Mouse (Mus musculus): ENCODE data around the gene Ms4a18.
A peak's percentile ranks its signal among the peaks of the same experiment; 100 is the strongest.
"Not testable (repeated sequence)": the region's sequence is repeated elsewhere in the genome, so short reads cannot be mapped to it uniquely, and the experiment has no call there.

Ms4a18 gene

DNA sequence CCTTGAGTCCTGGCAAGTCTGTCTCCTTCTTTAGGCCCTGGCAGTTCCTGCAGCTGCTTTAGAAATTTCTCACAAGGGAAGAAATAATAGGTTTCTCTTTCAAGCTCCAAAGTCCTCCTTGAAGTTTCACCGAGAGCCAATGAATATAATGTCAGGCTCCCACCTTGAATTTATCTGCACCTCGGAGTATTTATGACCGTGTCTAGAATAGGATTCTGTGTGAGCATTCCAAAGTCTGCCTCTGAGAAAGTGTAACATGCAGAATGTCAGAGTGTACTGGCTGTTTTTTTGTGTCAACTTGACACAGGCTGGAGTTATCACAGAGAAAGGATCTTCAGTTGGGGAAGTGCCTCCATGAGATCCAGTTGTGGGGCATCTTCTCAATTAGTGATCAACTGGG is at the start of gene Ms4a18:
TSS of gene Ms4a18 (minus strand) at position 141 of the 400 bp plus-strand sequence.
- DNase-seq (ENCODE audit: low read depth, low spot score) = no peak

DNA sequence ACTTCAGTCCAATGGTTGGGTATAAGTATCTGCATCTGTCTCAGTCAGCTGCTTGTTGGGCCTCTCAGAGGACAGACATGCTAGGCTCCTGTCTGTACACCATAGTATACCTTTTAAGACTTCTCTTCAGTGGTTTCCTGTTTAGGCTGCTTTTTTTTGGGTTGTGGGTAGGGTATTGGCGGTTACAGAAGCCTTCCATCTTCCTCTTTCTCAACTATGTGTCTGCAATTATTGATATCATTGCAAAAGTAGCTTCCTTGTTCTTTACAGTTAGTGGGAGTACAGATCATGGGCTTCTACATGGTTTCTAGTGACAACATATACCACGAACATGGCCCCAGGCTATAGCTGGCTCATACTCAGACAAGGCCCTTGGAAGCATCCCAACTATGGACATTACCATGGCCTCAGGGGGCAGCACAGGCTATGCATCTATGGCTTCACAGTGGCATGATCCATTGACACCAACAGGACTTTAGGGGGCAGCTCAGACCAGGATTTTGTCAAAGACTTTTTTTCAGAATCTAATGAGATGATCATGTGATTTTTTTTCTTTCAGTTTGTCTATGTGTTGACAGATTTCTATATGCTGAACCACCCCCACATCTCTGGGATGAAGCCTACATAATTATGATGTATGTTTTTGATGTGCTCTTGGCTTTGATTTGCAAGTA is 47.5 kb upstream of the Ms4a18 start:
- DNase-seq (ENCODE audit: low read depth, low spot score) = no peak

DNA sequence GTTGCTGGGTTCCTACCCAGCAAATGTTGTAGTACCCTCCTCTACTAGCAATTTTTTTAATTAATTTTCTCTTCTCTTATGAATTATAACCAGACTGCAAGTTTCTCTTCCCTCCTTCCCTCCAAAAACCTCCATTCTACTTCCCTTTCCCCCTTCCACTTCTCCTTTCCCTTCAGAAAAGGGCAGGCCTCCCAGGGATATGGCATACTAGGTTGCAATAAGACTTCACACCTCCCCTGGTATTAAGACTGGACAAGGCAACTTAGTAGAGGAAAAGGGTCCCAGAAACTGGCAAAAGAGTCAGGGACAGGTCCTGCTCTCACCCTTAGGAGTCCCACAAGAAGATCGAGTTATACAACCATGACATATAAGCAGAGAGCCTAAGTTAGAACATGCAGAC is 43.1 kb upstream of the Ms4a18 start:
- DNase-seq (ENCODE audit: low read depth, low spot score) = no peak

DNA sequence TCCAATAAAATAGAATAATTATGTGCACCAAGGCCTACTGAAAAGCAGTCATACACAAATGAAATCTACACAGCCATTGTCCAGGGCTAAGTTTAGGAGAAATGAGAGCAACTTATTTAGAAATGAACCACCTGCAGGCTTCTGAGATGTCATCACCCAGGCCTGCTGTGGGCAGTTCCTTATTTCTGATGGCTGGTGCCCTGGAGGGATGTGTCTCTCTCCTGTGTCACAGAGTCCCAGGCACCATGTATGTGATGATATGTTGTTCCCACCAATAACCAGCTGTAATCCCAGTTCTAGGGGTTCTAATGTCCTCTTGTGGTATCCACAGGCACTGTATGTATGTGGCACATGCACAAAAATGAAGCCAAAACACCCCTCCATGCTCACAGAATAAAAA is 42.1 kb upstream of the Ms4a18 start:
- no peak for DNase-seq (ENCODE audit: low read depth, low spot score)

DNA sequence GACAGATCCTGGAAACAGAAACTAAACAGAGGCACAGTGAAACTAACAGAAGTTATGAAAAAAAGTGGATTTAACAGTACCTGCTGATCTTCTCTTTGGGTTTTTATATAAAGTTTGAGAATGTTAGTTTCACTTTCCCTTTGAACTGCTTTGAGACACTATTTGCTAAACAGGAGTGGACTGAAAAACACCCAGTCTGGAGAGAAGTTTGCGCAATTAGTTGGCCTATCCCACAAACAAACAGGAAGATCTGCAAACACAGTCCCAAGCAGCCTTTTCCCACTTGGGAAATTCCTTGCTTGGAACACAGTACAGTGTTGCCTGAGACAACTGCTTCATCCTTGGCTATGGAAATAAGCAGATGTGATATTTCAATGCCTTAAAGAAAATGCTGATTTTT is 37.9 kb upstream of the Ms4a18 start:
- not testable (repeated sequence) for DNase-seq (ENCODE audit: low read depth, low spot score)

DNA sequence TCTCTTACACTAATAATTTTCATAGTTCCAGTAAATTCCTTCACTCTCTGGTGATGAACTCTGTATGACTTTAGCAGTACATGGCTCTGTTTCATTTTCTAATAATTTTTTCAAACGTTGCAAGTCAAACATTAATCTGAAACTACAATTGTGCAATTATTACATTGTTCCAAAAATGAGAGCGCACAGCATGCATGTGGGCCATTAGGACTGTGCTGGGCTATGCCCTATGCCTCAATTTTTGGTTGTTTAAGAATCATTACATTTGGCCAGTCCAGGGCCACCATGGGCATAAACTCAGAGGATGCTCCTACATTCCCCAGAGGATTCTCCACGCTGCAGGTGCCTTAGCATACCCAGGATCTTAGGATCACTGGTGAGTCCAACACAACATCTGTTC is 35.4 kb upstream of the Ms4a18 start:
- no peak for DNase-seq (ENCODE audit: low read depth, low spot score)

DNA sequence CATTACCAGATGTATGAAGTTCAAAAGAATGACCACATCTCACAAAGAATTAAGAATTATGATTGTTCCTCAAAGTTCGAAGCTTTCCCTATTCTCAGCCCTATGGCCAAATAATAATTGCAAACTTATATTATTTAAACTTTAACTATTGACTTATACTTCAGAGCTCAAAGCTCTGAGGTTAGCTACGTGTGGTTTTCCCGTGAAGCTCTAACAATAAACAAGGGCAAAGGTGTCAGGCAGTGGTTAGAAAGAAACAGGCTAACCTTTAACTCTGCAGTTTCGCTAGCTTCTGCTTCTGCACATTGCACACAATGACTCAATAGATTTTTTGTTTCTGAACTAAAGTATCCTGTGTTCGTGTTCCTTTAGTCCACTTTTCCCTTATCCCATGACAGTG is 35.0 kb upstream of the Ms4a18 start:
- no peak for DNase-seq (ENCODE audit: low read depth, low spot score)

DNA sequence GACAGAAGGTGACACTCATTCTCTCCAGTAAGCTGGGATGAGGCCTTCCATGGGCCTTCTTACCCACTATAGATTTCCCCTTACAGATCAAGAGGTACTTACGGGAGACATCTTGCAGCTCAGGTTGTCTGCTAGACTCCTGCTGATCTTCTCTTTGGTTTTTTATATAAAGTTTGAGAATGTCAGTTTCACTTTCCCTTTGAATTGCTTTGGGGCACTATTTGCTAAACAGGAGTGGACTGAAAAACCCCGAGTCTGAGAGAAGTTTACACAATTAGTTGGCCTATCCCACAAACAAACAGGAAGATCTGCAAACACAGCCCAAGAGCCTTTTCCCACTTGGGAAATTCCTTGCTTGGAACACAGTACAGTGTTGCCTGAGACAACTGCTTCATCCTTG is 32.5 kb upstream of the Ms4a18 start:
- no peak for DNase-seq (ENCODE audit: low read depth, low spot score)

DNA sequence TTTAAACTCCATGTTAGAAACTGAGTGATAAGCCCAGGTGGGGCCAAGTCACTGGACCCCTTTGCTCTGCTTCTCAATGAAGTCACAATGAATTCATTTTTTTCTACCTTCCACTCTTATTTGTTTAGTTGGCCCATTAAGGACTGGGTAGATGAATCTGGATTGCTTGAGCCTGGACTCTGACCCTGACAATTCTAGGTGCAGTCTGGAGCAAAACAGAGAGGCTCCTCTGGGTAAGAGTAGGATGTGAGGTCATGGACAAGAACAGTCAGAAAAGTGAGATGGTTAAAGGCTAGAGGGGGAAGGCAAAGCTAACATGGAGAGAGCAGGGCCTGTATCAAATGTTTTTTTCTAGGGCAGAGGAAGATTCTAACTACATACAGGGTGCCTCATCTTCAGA is 31.6 kb upstream of the Ms4a18 start:
- no peak for DNase-seq (ENCODE audit: low read depth, low spot score)

DNA sequence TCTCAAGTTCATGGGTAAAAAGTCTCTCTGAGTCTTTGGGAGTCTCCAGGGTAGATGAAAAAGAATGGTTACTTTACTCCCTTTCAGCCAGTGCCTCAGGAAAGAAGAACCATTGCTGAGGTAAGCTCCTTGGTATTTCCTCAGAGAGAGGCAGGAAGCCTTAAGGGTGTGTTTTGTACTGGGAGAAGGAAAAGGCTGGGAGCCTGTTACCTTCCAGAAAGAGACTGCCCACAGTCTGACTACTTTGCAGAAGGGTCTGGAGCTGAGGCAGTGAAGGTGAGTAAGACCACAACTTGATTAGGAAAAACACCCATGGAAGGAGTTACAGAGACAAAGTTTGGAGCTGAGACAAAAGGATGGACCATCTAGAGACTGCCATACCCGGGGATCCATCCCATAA is 30.7 kb upstream of the Ms4a18 start:
- no peak for DNase-seq (ENCODE audit: low read depth, low spot score)

DNA sequence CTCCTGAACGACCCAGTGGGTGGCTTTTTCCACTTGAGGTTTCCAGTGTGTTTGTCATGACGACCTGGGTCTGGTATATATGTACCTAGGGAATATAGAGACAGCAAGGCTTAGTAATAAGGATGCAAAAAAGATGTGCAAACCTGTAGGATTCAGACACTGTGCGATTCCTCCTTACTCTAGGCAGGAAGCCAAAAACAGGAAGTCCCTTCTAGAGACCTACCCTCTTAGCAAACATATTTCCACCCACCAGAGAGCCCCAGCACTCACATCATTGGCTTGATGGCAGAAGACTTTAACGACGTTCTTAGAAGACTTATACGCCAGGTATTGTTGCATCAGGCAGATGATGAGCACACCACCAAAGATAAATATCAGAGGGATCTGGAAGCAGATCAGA is 30.2 kb upstream of the Ms4a18 start:
- no peak for DNase-seq (ENCODE audit: low read depth, low spot score)

DNA sequence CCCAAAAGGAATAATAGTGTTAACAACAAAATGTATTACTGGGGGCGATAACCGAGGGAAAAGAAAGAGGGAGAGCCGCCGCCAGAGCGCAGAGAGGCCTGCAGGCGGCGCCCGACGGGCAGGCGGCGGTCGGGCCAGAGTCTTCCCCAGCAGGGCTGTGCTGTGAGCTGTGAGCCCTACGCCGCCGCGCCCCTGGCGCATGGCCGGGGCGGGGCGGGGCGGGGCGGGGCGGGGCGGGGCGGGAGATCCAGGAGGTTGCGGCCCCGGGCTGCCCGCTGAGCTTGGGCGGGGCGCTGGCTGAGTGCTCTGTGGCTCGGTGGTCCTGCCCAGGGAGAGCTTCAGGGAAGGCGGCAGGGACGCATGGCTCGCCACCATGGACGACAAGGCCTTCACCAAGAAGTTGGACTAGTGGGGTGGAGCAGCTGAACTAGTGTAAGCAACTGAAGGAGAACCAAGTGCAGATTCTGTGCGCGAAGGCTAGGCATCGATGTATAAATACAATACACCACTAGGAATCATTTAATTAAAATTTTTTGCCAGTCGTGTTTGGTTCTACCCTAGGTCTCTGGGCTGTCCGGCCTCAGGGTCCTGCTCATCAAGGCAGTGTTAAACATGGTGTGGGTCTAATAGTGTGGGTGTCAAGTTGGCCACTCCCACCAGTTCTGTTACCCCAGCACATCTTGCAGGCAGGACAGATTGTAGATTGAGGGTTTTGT is 27.3 kb upstream of the Ms4a18 start:
- peak; percentile 84 for DNase-seq (ENCODE audit: low read depth, low spot score)

DNA sequence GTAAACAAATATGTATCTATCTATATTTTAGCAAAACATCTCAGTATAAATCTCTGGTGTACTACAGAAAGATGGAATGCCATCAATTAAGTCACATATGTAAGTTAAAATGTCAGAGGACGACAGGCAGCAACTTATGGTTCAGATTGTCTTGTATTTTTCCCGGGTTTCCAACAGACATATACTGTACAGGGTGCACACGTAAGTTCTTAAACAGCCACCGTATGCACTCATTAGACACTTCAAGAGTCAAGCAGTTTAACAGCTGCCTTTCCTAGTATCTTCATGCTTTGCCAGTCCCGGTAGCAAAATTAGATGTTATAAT is 26.8 kb upstream of the Ms4a18 start:
- DNase-seq (ENCODE audit: low read depth, low spot score) = no peak

DNA sequence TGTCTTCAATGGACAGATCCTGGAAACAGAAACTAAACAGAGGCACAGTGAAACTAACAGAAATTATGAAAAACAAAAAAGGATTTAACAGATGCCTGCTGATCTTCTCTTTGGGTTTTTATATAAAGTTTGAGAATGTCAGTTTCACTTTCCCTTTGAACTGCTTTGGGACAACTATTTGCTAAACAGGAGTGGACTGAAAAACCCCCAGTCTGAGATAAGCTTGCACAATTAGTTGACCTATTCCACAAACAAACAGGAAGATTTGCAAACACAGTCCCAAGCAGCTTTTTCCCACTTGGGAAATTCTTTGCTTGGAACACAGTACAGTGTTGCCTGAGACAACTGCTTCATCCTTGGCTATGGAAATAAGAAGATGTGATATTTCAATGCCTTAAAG is 19.7 kb upstream of the Ms4a18 start:
- DNase-seq (ENCODE audit: low read depth, low spot score) = no peak

DNA sequence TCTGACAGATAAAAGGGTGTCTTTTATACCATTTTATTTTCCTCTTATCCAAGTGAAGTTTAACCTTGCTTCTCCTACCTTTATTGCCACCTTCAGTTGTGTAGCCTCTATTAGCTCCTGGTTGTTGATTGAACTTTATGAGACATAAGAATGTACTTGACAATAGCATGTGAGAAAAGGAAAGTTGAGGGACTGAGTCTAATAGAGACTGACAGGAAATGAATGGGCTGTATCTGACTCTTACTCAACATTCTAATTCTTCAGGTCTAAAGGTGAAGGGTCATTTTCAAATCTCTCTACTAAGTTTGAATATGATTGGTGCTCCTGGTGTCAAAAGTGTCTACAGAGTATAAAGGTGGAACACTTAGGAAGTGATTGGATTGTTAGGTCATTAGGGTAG is 4.6 kb upstream of the Ms4a18 start:
- no peak for DNase-seq (ENCODE audit: low read depth, low spot score)

DNA sequence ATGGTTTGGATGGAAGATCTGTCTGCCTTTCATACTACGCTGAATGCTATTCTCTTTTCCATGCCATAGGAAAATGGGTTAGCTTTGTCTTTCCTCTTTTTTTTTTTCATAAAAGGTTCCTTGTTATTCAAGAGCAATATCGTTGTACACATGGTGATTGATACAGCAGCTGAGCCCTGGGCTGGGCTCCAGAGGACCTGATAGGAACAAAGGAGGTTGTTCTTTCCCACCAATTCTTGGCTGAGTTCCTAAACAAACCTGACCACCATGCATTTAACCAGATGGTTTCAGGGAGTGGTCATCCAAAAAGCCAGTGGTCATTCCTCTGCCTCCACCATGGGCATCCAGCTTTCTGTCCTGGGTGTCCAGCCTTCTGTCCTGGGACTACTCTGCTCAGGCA is 580 bp downstream of the Ms4a18 start:
- DNase-seq (ENCODE audit: low read depth, low spot score) = no peak

DNA sequence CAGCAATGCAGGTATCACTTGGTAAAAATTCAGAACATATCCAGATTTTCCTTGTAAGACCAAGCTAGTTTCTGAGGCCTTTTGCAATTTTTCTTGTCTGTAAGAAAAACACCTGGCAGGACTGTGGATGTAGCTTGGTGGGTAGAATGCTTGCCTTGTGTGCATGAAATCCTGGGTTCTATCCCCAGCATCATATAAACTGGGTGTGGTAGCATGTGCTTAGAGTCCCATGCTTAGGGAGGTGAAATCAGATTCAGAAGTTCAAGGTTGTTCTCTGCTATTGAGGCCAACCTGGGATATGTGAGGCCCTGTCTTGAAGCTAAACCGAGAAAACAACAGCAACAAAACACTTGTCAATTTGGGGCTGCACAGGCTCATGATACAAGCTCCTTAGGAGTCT is 1.8 kb downstream of the Ms4a18 start:
- no peak for DNase-seq (ENCODE audit: low read depth, low spot score)

DNA sequence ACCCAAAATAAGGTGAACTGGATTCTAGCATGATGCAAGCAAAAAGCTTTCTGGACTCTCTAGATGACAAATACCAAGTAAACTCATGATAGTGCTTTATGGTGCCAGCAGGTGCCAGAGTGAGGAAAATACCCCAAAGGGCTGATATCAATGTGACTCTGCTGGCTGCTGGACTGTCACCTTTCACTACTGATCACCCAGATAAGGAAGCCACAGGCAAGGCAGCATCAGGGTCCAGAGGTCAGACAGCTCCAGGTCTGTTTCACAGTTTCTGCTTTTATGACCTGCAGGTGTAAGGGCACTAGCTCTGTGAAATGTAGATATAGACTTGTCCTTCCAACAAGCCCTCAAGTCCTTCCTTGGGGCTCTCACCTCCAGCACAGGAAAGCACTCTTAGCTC is 2.4 kb downstream of the Ms4a18 start:
- no peak for DNase-seq (ENCODE audit: low read depth, low spot score)

DNA sequence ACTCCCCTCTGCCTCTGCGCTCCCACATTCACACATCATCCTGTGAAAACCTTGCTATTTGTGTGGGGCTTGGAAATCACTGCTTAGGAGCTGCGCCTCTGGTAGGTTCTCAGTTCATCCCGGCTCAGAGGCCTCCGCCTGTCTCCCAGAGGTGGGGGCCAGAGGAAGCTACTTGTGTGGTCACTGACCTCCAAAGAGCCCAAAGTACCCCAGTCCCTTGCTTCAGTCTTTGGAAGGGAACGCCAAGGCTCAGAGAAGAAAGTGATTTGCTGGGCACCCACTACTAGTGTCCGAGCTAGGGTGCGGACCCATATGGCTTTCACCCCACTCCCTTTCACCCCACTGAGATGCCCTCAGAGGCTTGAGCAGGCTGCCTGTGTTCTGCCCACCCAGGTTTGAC is 24.7 kb downstream of the Ms4a18 start, which contains the start of gene Ms4a15:
TSS of gene Ms4a15 (minus strand) at position 101 of the 400 bp plus-strand sequence.
- DNase-seq (ENCODE audit: low read depth, low spot score) = no peak

DNA sequence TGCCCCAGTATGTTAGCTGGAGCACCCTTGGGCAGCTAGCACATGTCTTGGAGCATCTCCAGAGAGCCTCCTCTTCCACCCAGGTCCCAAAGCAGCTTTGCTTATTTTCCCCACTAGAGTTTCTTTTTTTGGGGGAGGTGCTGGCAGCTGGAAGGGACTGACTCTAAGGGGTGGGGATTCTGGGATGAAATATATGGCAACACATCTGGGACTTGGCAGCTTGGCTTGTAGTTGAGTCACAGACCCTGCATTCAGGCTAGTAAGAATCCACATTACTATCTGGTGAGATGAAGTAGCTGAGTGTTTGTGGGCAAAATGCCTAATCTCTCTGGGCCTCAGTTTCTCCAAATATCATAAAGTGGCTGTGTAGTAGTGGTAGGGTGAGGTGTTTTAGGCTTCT is 25.9 kb downstream of the Ms4a18 start:
- DNase-seq (ENCODE audit: low read depth, low spot score) = no peak

DNA sequence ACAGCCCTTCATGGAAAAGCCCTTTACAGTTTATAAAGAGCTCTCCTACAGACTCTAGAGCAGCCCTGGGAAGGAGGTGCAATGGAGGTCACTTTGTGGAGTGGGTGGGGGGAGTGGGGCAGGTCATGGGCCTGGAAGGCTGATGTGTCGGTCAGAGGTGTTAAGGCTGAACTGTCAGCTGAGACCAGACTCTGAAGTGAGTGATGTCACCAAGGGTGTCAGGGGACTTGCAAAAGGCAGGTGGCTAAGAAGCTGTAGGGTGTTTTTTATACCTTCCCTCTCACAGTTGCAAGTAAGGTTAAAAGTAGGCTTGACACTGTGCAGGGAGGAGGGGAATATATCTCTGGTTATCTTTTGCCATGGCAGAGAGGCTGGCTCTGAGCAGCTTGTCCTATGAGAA is 27.1 kb downstream of the Ms4a18 start:
- DNase-seq (ENCODE audit: low read depth, low spot score) = no peak

DNA sequence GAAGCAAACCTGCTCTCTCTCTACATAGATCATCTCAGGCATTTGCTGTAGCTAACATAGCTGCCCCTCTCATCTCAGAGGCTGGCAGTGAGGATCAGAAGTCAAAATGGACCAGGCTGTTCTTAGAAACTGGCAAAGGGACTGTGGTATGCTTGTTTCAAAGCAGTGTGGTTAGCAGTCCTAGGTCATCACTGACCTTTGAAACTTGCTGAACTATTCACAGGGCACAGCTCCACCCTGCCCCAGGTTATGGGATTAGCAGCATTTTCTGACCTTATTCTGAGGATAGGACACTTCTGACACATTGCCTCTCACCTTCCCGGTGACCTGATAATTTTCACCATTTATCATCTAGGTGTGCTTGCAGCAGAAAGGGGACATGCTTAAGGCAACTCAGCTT is 29.3 kb downstream of the Ms4a18 start:
- no peak for DNase-seq (ENCODE audit: low read depth, low spot score)

DNA sequence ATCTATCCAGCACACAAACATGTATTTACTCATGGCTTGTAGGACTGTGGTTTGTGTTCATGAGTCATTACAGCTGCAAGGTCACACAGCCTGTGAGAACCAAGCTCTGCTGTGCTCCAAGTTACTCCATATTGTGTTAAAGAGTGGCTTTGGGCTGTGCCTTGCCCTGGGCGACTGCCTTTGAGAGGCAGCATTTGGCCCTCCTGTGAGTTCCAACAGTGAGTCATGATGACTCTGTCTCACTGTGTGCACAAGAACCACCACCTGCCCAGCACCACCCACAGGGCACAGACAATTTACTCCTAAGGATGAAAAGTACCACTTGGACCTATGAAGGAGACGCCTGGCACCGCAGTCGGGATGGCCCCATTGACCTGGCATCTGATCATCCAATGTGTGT is 31.9 kb downstream of the Ms4a18 start:
- DNase-seq (ENCODE audit: low read depth, low spot score) = no peak

DNA sequence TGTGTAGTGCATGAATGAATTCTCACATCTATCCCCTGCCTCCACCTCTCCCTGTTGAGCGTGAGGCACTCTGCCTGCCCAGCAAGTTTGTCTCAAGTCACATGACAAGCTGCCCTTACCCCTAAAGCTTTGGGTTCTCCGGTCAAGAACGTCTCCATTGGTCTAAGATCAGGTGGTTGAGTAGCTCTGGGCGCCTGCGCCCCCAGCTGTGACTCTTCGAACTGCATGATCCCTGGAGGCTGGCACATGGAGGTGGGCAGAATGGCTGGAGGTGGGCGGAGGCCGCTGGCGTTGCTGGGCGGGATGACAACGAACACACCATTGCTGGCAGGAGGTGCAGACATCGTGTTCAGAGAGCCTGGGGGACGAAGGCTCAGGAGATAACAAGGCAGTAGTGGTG is 33.3 kb downstream of the Ms4a18 start:
- DNase-seq (ENCODE audit: low read depth, low spot score) = peak; percentile 64

All from ZHBTc4 (cell line).